9 mouse cellular contexts compared by ENCODE assay signal in genomic region chr13:78179312-78180097, GRCm38 (mm10). TPM values are rescaled to one million over a fixed set of nuclear protein-coding genes. Genes with fewer than 3 reads are reported as not detected.
DNase-seq lines count a peak whose midpoint lies in the region; ATAC-seq and TF ChIP-seq lines count a peak whose summit lies in the region.
"Had no signal": no experiment of that assay in that cellular context is flagged by ENCODE, and none has a peak within 500 bp of the region (broad histone marks: within the 10 kb centered on the region; RNA-seq: fewer than 3 reads in every experiment).

No protein-coding gene starts in this region.

- TF ChIP-seq POLR2A in brain, embryonic 14.5 days (IDR thresholded peaks at IDR 0.05; ENCODE audit: borderline replicate concordance, extremely low read depth, insufficient read depth, insufficient read length, poor library complexity, severe bottlenecking) = 0 out of 2 replicates have a peak, but pooled peaks have one; percentile 15

- no peak for DNase-seq in heart, postnatal 4 days
- DNase-seq in brain, embryonic 14.5 days (ENCODE audit: low read depth) = peak; percentile 86
- DNase-seq in forebrain, embryonic 14.5 days (ENCODE audit: low spot score) = peak; percentile 82
- no peak for DNase-seq in MN1 (ENCODE audit: low spot score)
- no peak for DNase-seq in frontal cortex, postnatal 36 days (ENCODE audit: low spot score in 2 of 2)
- DNase-seq in gastrocnemius, postnatal 4 days (ENCODE audit: low spot score in 2 of 2) = no peak

- H3K4me3 ChIP-seq in heart, embryonic 16.5 days (ENCODE audit: low read length) = peak overlapping the region; percentile 35
- H3K4me3 ChIP-seq in forebrain, embryonic 14.5 days (ENCODE audit: low read depth, low read length) = peak overlapping the region; percentile 33
- peak overlapping the region; percentile 50 for H3K4me3 ChIP-seq in midbrain, embryonic 12.5 days
- H3K4me3 ChIP-seq: myocyte had no signal

- H3K4me2 ChIP-seq in heart, embryonic 16.5 days (ENCODE audit: low read depth, low read length) = peak overlapping the region; percentile 55
- peak overlapping the region; percentile 55 for H3K4me2 ChIP-seq in forebrain, embryonic 14.5 days (ENCODE audit: low read length)
- peak overlapping the region; percentile 63 for H3K4me2 ChIP-seq in midbrain, embryonic 12.5 days (replicated peaks)

- H3K27ac ChIP-seq in heart, embryonic 16.5 days (ENCODE audit: low read length) = no peak overlapping the region; the same call in 1 of the 2 replicates
- peak overlapping the region; percentile 96 for H3K27ac ChIP-seq in forebrain, embryonic 14.5 days (ENCODE audit: low read depth, low read length)
- peak overlapping the region; percentile 96 for H3K27ac ChIP-seq in midbrain, embryonic 12.5 days (replicated peaks)

- H3K4me1 ChIP-seq in heart, embryonic 16.5 days (ENCODE audit: control insufficient read depth, insufficient read depth, low read length) = peaks cover 5% of the 10 kb centered on the region; the same call in 1 of the 2 replicates
- H3K4me1 ChIP-seq in forebrain, embryonic 14.5 days (ENCODE audit: control insufficient read depth, insufficient read depth, low read length) = peaks cover 12% of the 10 kb centered on the region
- peaks cover 29% of the 10 kb centered on the region for H3K4me1 ChIP-seq in midbrain, embryonic 12.5 days

- no peak for TF ChIP-seq CTCF in brain, embryonic 14.5 days (IDR thresholded peaks at IDR 0.05; ENCODE audit: borderline replicate concordance, extremely low read depth, insufficient read depth, insufficient read length)

- peak; percentile 32; the same call in 1 of the 2 replicates for ATAC-seq in heart, embryonic 16.5 days (replicated peaks; ENCODE audit: extremely low read depth, insufficient read depth, low FRiP score)
- ATAC-seq in forebrain, embryonic 14.5 days = peak; percentile 52
- peak; percentile 69 for ATAC-seq in midbrain, embryonic 12.5 days (ENCODE audit: low FRiP score, low read depth)

- 6% methylated on average over 38 of the region's 38 CpGs for WGBS in heart, embryonic 16.5 days
- 3% methylated on average over 38 of the region's 38 CpGs for WGBS in forebrain, embryonic 14.5 days
- WGBS in midbrain, embryonic 12.5 days = 2% methylated on average over 38 of the region's 38 CpGs

- H3K9ac ChIP-seq in heart, embryonic 16.5 days (ENCODE audit: low read length) = no peak overlapping the region
- peak overlapping the region; percentile 81 for H3K9ac ChIP-seq in forebrain, embryonic 14.5 days (ENCODE audit: low read length)
- H3K9ac ChIP-seq in midbrain, embryonic 12.5 days (replicated peaks) = peak overlapping the region; percentile 78

- no peaks in the 10 kb centered on the region for H3K9me3 ChIP-seq in heart, embryonic 16.5 days (replicated peaks; ENCODE audit: control insufficient read depth, low read length)
- H3K9me3 ChIP-seq in forebrain, embryonic 14.5 days (replicated peaks; ENCODE audit: control insufficient read depth, low read length) = no peaks in the 10 kb centered on the region
- no peaks in the 10 kb centered on the region for H3K9me3 ChIP-seq in midbrain, embryonic 12.5 days

- H3K27me3 ChIP-seq in heart, embryonic 16.5 days (ENCODE audit: control insufficient read depth, insufficient read depth, low read length) = peaks cover 73% of the 10 kb centered on the region
- peaks cover 15% of the 10 kb centered on the region for H3K27me3 ChIP-seq in forebrain, embryonic 14.5 days (replicated peaks; ENCODE audit: control insufficient read depth, insufficient read depth, low read length)
- H3K27me3 ChIP-seq in midbrain, embryonic 12.5 days = peaks cover 35% of the 10 kb centered on the region

- no peaks in the 10 kb centered on the region for H3K36me3 ChIP-seq in heart, embryonic 16.5 days (ENCODE audit: control insufficient read depth, insufficient read depth)
- no peaks in the 10 kb centered on the region for H3K36me3 ChIP-seq in forebrain, embryonic 14.5 days (ENCODE audit: control insufficient read depth, insufficient read depth, low read length)
- no peaks in the 10 kb centered on the region for H3K36me3 ChIP-seq in midbrain, embryonic 12.5 days

RNA-seq across cellular contexts. Expression of gene Nr2f1, which starts 20.1 kb away (rescaled TPM):
- polyA plus RNA-seq in heart, embryonic 16.5 days (2015; fragmentation: Nextera tagmentation; extraction: Ambion mirVana) = 2.3 and 2.8 TPM in 2 replicates
- 1 to 10 TPM; 4.6 to 4.8 TPM for total RNA-seq in heart, postnatal 4 days (2021)
- 465 and 624 TPM in 2 replicates for polyA plus RNA-seq in brain, embryonic 14.5 days (2012; rRNA removed)
- polyA plus RNA-seq in forebrain, embryonic 14.5 days (2014; fragmentation: Nextera tagmentation; extraction: Ambion mirVana) = 75.7 and 82.0 TPM in 2 replicates
- polyA plus RNA-seq in midbrain, embryonic 12.5 days (2016; fragmentation: Nextera tagmentation; extraction: Ambion mirVana) = 62.3 and 84.1 TPM in 2 replicates
- total RNA-seq in gastrocnemius, postnatal 4 days (2021) = 1 to 10 TPM; 3.0 to 3.5 TPM

Comparison
In these comparisons a context has a peak if more than half of its experiments do, and no peak if none do; other contexts are left out.
1. DNase-seq: peak in brain, embryonic 14.5 days (single experiment) and forebrain, embryonic 14.5 days (single experiment); none in heart, postnatal 4 days (single experiment), MN1 (single experiment), frontal cortex, postnatal 36 days (0 of 2) and gastrocnemius, postnatal 4 days (0 of 2).
2. RNA of gene Nr2f1, which starts 20.1 kb away (polyA plus RNA-seq): 465 to 624 TPM in brain, embryonic 14.5 days, 75.7 to 82.0 TPM in forebrain, embryonic 14.5 days and 62.3 to 84.1 TPM in midbrain, embryonic 12.5 days; 2.3 to 2.8 TPM in heart, embryonic 16.5 days; every median in the first group is over 10 times any median in the second.
3. Peak in every context shown above with its lines, with median percentiles within 50 percentile points of each other: ATAC-seq, H3K4me2 ChIP-seq and H3K4me3 ChIP-seq.